Mouse (Mus musculus) layer of hippocampus, adult 2 months (tissue): Measurements from ENCODE around the gene Aspdh. TPM values are rescaled to one million over a fixed set of nuclear protein-coding genes. Genes with fewer than 3 reads are reported as not detected.
A peak's percentile ranks its signal among the peaks of the same experiment; 100 is the strongest.

Source experiments
- DNase-seq, 2 experiments: peaks; one replicate each; pipeline ENCODE4 v3.0.0; 2022; ENCODE audit warnings: low spot score in 2 of 2
- H3K27ac ChIP-seq: fragments of 200-600 bp; 2 replicates; pipeline ENCODE4 v1.8.1; 2022
- H3K4me3 ChIP-seq: fragments of 200-600 bp; 2 replicates; pipeline ENCODE4 v1.8.1; 2022; ENCODE audit warnings: mild to moderate bottlenecking
- CTCF ChIP-seq: fragments of 200-600 bp; conservative IDR thresholded peaks from 2 replicates; pipeline ENCODE4 v1.8.1; 2022; ENCODE audit warnings: antibody characterized with exemption, mild to moderate bottlenecking, moderate library complexity
- long read RNA-seq, 2 experiments: library from polyadenylated mRNA; stranded (forward); transcript quantifications; one replicate each; pipeline ENCODE4 v2.0.0; 2021; ENCODE audit warnings: borderline mapping rate in 2 of 2
- total RNA-seq, 2 experiments: library from RNA; stranded (reverse); gene quantifications; 2 replicates each; pipeline ENCODE4 v1.2.3; 2021

The Aspdh gene
- total RNA-seq = 10 to 100 TPM; 12.2 to 18.1 TPM
- long read RNA-seq, experiment 1, partial matches to known transcripts = 3 of 6 reads
- long read RNA-seq, experiment 1, other reads (novel, unspliced or antisense) = 2 of 6 reads
- long read RNA-seq, experiment 2, transcript Aspdh-207 (1 exons, 440 nt) = major isoform, 6 of 9 reads
- long read RNA-seq, experiment 2, partial matches to known transcripts = 1 of 9 reads
- long read RNA-seq, experiment 2, other reads (novel, unspliced or antisense) = 2 of 9 reads

GRCm38 (mm10) chr7:44465111-44465510 is at the start of gene Aspdh:
Gene Aspdh (plus strand): TSS chr7:44465391.
- no peak for DNase-seq
- no peak within 1 kb of the TSS for H3K4me3 ChIP-seq
- peak within 1 kb of the TSS; percentile 96 for H3K27ac ChIP-seq
- no peak for TF ChIP-seq CTCF

DNA sequence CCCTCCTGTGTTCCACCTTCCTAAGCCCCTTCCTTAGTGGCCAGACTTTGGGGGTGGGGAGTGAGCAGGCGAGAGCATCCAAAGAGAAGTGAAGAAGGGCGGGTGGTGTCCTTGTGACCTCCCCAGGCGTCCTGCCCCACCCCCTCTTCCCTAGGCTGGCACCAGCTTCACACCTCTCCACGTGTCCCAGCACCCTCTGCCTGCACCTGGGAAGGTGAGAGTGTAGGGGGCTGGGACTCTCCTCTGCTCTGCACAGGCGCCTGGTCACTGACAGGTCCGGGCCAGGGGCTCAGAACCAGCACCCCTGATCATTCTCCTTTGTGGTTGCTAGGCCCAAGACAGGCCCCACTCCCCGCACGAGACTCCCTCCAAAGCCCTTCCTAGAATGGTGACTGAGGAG is 37.5 kb upstream of the Aspdh start:
- peak overlapping the region; percentile 57 for H3K4me3 ChIP-seq
- H3K27ac ChIP-seq = peak overlapping the region; percentile 85
- no peak for TF ChIP-seq CTCF
- no peak for DNase-seq

DNA sequence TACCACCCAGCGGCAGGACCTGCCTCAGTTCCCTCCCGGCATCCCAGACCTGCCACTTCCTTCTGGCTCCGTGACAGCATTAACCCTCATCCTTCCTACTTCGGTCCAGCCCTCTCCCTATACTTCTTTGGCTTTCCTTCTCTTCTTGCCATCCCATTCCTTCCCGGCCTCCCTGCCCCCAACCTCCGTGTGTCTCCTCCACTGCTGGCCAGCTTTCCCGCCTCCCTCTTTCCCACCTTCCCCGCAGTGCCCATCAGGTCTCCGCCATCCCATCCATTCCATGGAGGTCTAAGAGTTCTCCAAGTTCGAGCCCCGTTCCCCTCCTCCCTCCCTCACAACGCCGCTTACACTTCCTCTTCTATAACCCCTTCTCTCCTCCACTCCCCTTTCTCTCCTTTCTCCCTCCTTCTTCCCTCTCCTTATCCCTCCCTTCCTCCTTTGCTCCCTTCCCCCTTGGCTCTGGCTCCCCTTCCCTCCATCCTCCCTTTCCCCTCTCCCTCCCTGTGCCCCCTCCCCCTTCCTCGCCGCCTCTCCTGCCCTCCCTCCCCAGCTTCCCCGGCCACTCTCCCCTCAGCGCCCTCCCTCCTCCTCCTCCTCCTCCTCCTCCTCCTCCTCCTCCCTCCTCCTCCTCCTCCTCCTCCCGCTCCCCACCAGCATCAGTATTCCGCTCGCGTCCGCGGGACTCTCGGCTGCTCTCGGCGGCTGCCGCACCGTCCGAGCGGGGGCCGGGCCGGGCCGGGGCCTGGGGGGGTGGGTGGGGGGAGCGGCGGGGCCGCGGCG is 36.8 kb upstream of the Aspdh start:
- Histone ChIP-seq H3K27ac (peak overlapping the region; percentile 85), H3K4me3 (peak overlapping the region; percentile 57)
- TF ChIP-seq CTCF = 0 out of 2 replicates have a peak, but pooled peaks have one; percentile 12
- DNase-seq = peak in 1 of 2 experiments; percentile 66

DNA sequence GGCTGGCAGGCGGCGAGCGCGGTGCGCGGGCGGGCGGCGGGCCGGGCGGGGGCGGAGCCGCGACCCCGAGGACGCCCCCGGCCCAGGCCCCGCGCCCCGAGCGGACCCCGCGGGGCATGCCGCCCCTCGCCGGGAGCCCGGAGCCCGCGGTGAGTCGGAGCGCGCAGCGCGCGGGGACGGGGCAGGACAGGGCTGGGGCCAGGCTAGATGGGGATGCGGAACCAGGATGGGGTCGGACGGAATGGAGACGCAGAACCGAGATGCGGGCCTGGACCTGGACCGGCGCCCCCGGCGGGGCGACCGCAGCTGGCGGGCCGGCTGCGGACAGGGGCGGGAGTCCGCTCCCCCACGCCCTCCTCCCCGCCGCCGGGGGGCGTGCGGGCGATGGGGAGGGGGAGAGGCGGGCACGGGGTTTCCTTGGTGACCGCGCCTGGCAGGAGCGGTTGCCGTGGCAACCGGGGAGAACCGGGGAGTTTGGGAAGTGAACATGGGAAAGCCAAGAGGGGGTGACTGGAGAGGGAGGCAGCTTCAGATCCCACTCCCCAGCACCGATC is 36.1 kb upstream of the Aspdh start, which contains the start of gene Lrrc4b:
Lrrc4b (plus strand) TSS at position 51 of the 554 bp plus-strand sequence.
- TF ChIP-seq CTCF = peak; percentile 40
- DNase-seq = peak; percentile 81 to 87
- peak within 1 kb of the TSS; percentile 83 for H3K4me3 ChIP-seq
- peak within 1 kb of the TSS; percentile 99 for H3K27ac ChIP-seq

DNA sequence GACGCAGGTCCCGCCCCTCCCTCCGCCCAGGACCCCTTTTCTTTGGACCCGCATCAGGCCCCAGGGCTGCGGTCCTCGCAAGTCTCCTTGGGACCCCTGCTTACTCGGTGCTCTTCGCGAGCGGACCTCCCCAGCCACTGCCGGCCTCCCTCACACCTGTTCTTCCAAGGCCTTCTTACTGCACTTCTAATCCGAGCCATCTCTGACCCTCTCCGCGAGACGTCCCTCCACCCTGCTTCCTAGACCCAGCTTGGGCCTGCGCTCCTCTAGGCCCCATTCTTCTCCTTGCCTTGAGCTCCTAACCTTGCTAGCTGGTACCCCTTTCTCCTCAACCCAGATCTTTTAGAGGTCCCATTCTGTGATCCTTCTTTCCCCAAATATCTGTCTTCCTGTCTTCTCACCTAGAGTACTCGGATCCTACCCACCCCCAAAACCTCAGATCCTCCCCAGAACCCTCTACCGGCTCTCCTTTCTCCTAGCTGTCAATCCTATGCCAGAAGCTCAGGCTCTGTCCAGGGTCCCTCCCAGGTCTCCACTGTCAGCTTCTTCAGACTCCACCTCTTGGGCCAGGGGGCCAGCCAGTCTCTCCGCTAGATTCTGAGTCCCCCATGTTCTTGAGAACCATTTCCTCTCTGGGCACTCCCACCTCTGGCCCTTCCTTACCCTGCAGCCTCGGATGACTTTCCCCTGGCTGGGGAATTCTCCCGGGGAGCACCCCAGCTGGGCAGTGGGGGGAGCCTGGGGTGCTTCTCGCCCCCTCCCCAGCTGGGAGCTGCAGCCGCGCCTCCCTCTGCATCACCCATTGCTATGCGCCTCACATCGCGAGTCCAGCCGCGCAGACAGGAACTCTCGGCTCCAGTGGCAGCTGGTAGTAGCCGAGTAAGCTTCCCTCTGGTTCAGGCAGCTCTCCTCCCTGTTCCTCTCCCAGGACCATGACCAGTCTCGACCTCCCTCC is 35.4 kb upstream of the Aspdh start:
- TF ChIP-seq CTCF = no peak

DNA sequence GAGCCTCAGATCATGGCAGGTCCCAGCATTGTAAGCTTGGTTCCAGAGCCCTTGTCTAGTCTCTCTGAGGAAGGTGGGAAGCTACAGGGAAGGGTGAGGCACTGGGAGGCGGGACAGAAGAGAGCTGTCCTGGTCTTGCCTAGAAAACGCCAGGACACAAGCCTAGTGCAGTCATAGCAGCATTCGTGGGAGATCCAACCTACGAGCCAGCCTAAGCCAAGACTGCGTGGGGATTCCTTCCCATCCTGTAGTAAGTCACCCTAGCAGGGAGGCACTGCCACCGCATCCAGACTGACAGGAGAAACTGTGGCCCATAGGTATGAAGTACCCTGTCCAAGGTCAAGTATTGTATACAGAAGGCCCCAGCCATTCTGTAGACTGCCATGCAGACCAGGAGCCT is 32.6 kb upstream of the Aspdh start:
- no peak for DNase-seq
- peak overlapping the region; percentile 72 for H3K27ac ChIP-seq
- TF ChIP-seq CTCF = no peak
- no peak overlapping the region; the same call in 1 of the 2 replicates for H3K4me3 ChIP-seq

More for the DNA sequence above, 35.4 kb upstream of the Aspdh start:
- DNase-seq = peak in 1 of 2 experiments; percentile 54
- peak overlapping the region; percentile 83 for H3K4me3 ChIP-seq
- H3K27ac ChIP-seq = peak overlapping the region; percentile 99

GRCm38 (mm10) chr7:44433371-44433770 is 31.8 kb upstream of the Aspdh start:
- DNase-seq = no peak
- no peak overlapping the region for H3K4me3 ChIP-seq
- no peak for TF ChIP-seq CTCF
- H3K27ac ChIP-seq = no peak overlapping the region

DNA sequence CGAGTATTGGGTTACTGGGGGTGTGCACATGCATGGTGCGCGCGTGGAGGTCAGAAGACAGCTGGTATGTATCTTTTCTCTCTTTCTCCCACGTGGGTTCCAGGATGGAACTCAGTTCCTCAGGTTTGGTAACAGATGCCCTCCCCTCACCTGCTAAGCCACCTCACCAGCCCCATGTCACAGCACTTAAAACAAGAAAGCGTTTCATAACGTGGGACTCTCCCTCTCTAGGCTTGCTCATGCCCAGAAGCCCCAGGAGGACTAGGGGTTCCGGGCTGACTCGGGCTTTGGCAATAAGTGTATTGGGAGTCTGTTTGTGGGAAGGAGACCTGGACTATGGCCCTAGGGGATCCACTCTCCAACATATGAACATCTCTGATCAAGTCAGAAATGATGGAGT is 31.1 kb upstream of the Aspdh start:
- no peak for DNase-seq
- no peak for TF ChIP-seq CTCF

DNA sequence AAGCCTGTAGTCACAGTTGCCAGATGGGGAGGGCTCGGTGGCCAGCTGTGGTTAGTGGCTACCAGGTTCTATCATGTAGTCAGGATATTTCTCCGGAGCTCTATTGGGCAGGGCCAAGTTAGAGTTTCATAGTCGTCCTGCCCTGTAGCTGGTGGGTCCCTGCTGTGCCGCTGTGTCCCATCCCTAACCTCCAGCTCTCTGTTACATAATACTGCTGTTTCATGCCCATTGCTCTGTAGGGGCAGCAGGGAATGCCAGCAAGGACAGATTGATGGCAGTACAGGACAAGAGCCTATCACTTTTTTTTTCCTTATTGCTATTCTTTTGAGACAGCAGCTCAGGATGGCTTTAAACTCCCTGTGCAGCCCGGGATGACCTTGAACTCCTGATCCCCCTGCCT is 29.4 kb upstream of the Aspdh start:
- no peak for DNase-seq
- no peak for TF ChIP-seq CTCF
- H3K27ac ChIP-seq = peak overlapping the region; percentile 10; the same call in 1 of the 2 replicates
- no peak overlapping the region for H3K4me3 ChIP-seq

More for the DNA sequence above, 31.1 kb upstream of the Aspdh start:
- Histone ChIP-seq H3K27ac (no peak overlapping the region), H3K4me3 (no peak overlapping the region)

DNA sequence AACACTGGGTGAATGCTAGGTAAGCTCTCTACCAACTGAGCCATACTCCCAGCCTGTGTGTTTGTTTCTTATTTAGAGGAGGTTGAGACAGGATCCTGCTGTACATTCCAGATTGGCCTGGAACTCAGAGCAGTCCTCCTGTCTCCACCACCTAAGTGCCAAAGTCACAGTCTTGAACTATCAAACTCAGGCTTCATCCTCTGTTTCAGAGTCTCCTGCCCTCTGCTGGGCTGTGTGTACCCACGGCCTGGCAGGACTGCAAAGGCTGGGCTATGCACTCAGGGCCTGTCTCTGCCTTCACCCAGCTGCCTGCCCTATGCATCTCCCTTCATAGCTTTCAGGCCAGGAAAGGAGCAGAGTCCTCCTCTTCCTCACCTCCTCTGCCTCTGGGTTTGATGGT is 28.9 kb upstream of the Aspdh start:
- TF ChIP-seq CTCF = peak; percentile 65
- Histone ChIP-seq H3K4me3 (no peak overlapping the region), H3K27ac (peak overlapping the region; percentile 10; the same call in 1 of the 2 replicates)
- no peak for DNase-seq

- TF ChIP-seq CTCF = no peak
- DNase-seq = no peak
- Histone ChIP-seq H3K27ac (peak overlapping the region; percentile 64; the same call in 1 of the 2 replicates), H3K4me3 (no peak overlapping the region)
These were observed 28.0 kb upstream of the Aspdh start for GRCm38 (mm10) chr7:44437188-44437587.

- Histone ChIP-seq H3K4me3 (no peak overlapping the region), H3K27ac (peak overlapping the region; percentile 64; the same call in 1 of the 2 replicates)
- no peak for DNase-seq
- no peak for TF ChIP-seq CTCF
These were observed 27.3 kb upstream of the Aspdh start for GRCm38 (mm10) chr7:44437933-44438332.
